Mouse (Mus musculus) midbrain, postnatal 0 days (tissue): ENCODE measurements at regions not wholly inside any gene's neighbourhood (a gene's known extent, or its start where the extent isn't known, plus 50 kb on each side); places are given as distances from the start of the nearest gene placed in this dataset.

Experiments
- ATAC-seq: fragments of 200-750 bp; cut with Nextera tagmentation; 2 replicates; pipeline ENCODE4 v1.8.0; 2017; ENCODE audit warnings: moderate number of reproducible peaks, mild to moderate bottlenecking, moderate TSS enrichment, moderate library complexity; ENCODE audit not compliant: low FRiP score
- DNase-seq: peaks from one replicate; pipeline ENCODE4 v3.0.0-alpha.2; 2015; ENCODE audit warnings: low spot score
- H3K27ac ChIP-seq: fragments of 300-500 bp; sonication (generic); 2 replicates; pipeline ENCODE4 v1.5.1; 2014; ENCODE audit warnings: low read depth, mild to moderate bottlenecking, low read length, mixed read lengths
- H3K27me3 ChIP-seq: fragments of 300-500 bp; sonication (generic); 2 replicates; pipeline ENCODE4 v1.6.1; 2014; ENCODE audit warnings: low read length, control low read depth, mixed read lengths; ENCODE audit not compliant: insufficient read depth
- H3K36me3 ChIP-seq: fragments of 300-500 bp; sonication (generic); 2 replicates; pipeline ENCODE4 v1.6.1; 2014; ENCODE audit warnings: low read length, control low read depth, mixed read lengths; ENCODE audit not compliant: insufficient read depth
- H3K4me1 ChIP-seq: fragments of 300-500 bp; sonication (generic); 2 replicates; pipeline ENCODE4 v1.6.1; 2014; ENCODE audit warnings: mild to moderate bottlenecking, control low read depth, antibody characterized with exemption, low read length, mixed read lengths; ENCODE audit not compliant: insufficient read depth
- H3K4me2 ChIP-seq: fragments of 300-500 bp; sonication (generic); 2 replicates; pipeline ENCODE4 v1.6.1; 2014; ENCODE audit warnings: low read depth, mild to moderate bottlenecking, low read length, mixed read lengths; ENCODE audit not compliant: poor library complexity, severe bottlenecking
- H3K4me3 ChIP-seq: fragments of 300-500 bp; sonication (generic); 2 replicates; pipeline ENCODE4 v1.5.1; 2014; ENCODE audit warnings: low read depth, mild to moderate bottlenecking, low read length, moderate library complexity
- H3K9ac ChIP-seq: fragments of 300-500 bp; sonication (generic); replicated peaks from 2 replicates; pipeline ENCODE4 v1.6.1; 2014; ENCODE audit warnings: mild to moderate bottlenecking, low read length, moderate library complexity, mixed read lengths; ENCODE audit not compliant: poor library complexity, severe bottlenecking
- H3K9me3 ChIP-seq: fragments of 300-500 bp; sonication (generic); 2 replicates; pipeline ENCODE4 v1.6.1; 2016; ENCODE audit warnings: low read length, control low read depth
- CTCF ChIP-seq: IDR thresholded peaks from 2 replicates; pipeline ENCODE4 v1.5.1; 2016; ENCODE audit warnings: antibody characterized with exemption, mild to moderate bottlenecking
- WGBS: fragments of 180-500 bp; shearing (Covaris S2); extraction: QIAGEN DNeasy Blood & Tissue Kit; methylation state at CpG from one replicate; pipeline ENCODE4 v1.1.7; 2014; 5-methylcytosine and 5-hydroxymethylcytosine counted together

DNA sequence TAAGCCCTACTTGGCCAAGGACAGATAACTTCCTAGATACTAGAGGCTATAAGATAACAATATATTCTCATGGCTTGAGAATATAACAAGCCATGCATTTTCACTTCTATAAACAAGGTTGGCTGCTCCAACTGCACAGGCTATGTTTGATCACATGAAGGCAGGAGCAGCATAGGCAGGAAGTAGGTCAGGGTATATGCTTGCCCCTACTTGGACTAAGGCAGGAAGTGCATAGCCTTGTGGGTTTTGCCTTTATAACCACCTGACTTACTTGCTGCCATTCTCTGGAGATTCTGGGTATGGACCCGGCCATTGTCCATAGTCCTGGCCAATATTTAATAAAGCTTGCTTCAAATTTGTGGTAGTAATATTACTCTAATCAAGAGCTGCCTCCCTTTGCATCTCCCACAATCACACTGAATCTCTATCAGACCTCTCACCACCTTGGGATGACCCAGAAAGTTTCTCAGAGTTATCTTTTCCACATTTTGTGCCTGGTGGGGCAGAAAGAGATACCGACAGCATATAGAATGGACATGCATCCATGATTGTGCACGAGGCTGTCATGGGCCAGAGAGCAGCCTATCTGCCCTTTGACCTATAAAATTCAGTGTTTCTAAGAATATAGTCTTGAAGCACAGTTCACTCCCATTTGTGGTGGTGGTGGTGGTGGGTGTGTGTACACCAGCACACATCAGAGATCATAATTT lies 193.7 kb upstream of the Klf3 start:
- Histone ChIP-seq H3K27me3 (no peaks in the 10 kb centered on the region), H3K4me2 (no peak overlapping the region), H3K9me3 (no peaks in the 10 kb centered on the region), H3K4me1 (no peaks in the 10 kb centered on the region), H3K27ac (no peak overlapping the region), H3K36me3 (no peaks in the 10 kb centered on the region), H3K9ac (no peak overlapping the region), H3K4me3 (no peak overlapping the region)
- DNase-seq = no peak
- 71% methylated on average over 3 of the region's 3 CpGs for WGBS
- no peak for ATAC-seq
- no peak for TF ChIP-seq CTCF

DNA sequence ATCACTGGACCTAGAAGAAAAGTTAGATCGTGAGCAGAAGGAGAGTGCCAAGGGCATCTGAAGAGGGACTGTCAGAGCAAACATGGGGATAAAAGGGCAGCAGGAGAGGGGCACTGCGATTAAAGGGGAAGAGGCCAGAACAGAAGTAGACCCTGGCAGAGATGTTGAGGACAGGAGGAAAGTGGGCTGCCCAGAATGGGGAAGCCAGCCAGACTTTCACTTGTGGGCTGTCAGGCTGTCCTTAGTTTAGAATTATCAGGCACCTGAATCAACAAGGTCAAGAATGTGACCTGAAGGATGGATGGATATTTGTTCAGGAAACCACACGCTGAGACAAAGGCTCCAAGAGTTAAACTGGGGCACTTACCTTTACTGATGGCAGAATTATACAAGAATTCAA lies 193.0 kb upstream of the Klf3 start:
- no peaks in the 10 kb centered on the region for H3K36me3 ChIP-seq
- no peak overlapping the region for H3K27ac ChIP-seq
- ATAC-seq = no peak
- no peaks in the 10 kb centered on the region for H3K27me3 ChIP-seq
- H3K4me2 ChIP-seq = no peak overlapping the region
- WGBS = 15% methylated on average over 3 of the region's 3 CpGs
- no peak overlapping the region for H3K9ac ChIP-seq
- H3K4me3 ChIP-seq = no peak overlapping the region
- no peaks in the 10 kb centered on the region for H3K4me1 ChIP-seq
- H3K9me3 ChIP-seq = no peaks in the 10 kb centered on the region
- DNase-seq = no peak
- TF ChIP-seq CTCF = no peak

DNA sequence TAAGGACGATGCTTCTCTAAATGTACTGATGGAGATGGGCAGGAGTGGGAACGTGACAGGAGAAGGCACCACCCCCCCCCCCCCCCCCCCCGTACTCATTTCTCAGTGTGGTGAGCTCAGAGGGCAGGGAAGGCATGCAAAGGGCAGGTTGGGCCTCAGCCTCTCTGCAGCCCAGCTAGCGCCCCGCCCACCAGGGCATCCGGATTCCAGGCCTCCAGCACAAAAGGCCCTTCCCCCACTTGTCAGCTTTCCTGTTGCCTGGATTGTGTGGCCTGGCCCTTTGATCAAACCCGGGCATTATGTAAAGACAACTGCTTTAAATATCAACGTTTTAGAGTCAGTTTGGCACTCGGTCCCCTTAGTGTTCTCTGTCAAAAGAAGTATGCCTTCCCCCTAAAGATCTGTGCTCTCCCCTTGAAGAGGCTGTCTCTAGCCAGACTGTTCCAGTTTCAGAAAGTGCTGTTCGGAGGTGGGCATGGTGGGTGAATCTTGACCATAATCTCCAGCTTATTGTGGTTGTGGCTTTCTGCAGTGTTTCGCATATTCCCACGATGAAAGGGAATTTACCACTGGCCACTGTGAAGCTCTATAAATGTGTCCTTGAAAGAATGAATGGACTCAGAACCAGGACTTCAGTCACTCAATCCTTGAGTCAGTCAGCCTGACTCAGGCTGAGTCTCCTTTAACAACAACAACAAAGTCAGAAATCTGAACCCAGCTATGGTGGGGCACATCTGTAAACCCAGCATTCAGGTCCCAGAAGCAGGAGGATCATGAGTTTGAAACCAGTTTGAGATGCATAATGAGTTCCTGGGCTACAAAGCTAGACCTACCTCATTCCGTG lies 192.4 kb upstream of the Klf3 start:
- no peak overlapping the region for H3K4me2 ChIP-seq
- DNase-seq (peak; percentile 11), ATAC-seq (0 out of 2 replicates have a peak, but pooled peaks have one; percentile 56)
- no peak overlapping the region for H3K4me3 ChIP-seq
- no peak overlapping the region for H3K27ac ChIP-seq
- no peaks in the 10 kb centered on the region for H3K9me3 ChIP-seq
- no peak for TF ChIP-seq CTCF
- H3K27me3 ChIP-seq = no peaks in the 10 kb centered on the region
- WGBS = 13% methylated on average over 12 of the region's 13 CpGs
- no peaks in the 10 kb centered on the region for H3K36me3 ChIP-seq
- H3K4me1 ChIP-seq = no peaks in the 10 kb centered on the region
- no peak overlapping the region for H3K9ac ChIP-seq

DNA sequence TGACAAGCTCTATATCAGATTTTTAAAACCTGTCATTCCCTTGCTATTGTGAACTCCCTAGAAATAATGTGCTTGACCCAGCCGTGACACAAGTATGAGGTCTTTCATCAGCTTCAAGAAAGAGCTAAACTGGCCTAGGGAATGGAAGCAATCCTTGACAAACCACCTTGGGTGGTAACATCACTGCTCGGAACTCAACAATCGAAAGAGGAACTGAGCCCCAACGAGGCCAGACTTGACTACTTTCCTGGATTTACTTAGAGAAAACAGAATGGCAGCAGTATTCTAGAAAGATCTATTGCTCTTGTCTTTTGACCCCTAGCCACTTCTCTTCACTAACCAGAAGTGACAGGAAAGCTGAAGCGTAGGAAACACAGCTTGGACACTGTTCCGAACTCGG lies 191.2 kb upstream of the Klf3 start:
- no peak overlapping the region for H3K4me3 ChIP-seq
- 89% methylated on average over 7 of the region's 7 CpGs for WGBS
- H3K9me3 ChIP-seq = no peaks in the 10 kb centered on the region
- H3K4me1 ChIP-seq = no peaks in the 10 kb centered on the region; the same call in 1 of the 2 replicates
- no peaks in the 10 kb centered on the region for H3K27me3 ChIP-seq
- H3K36me3 ChIP-seq = no peaks in the 10 kb centered on the region
- no peak overlapping the region for H3K27ac ChIP-seq
- ATAC-seq = no peak
- no peak overlapping the region for H3K9ac ChIP-seq
- no peak overlapping the region for H3K4me2 ChIP-seq
- TF ChIP-seq CTCF = no peak
- no peak for DNase-seq

DNA sequence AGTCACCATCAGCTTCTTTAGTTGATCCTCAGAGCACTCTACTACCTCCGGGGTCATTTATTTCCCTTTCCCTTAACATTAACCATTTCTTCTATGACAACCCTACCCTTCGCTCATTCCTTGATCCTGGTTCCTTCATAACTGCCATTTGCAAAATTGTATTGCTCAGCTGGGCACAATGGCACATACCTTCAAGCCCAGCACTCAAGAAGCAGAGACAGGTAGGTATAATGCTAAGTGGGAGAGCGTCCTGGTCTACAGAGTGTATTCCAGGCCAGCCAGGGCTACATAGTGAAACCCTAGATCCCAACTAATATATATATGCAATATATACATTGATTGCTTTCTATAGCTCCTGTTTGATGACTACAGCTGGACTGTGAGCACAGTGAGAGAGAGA lies 189.5 kb upstream of the Klf3 start:
- no peaks in the 10 kb centered on the region for H3K36me3 ChIP-seq
- no peaks in the 10 kb centered on the region for H3K9me3 ChIP-seq
- ATAC-seq (no peak), DNase-seq (no peak)
- no peak overlapping the region for H3K9ac ChIP-seq
- no peak overlapping the region for H3K4me2 ChIP-seq
- TF ChIP-seq CTCF = no peak
- no peak overlapping the region for H3K27ac ChIP-seq
- H3K4me1 ChIP-seq = no peaks in the 10 kb centered on the region; the same call in 1 of the 2 replicates
- no peak overlapping the region for H3K4me3 ChIP-seq
- WGBS = 97% methylated on average over 3 of the region's 3 CpGs
- H3K27me3 ChIP-seq = no peaks in the 10 kb centered on the region

DNA sequence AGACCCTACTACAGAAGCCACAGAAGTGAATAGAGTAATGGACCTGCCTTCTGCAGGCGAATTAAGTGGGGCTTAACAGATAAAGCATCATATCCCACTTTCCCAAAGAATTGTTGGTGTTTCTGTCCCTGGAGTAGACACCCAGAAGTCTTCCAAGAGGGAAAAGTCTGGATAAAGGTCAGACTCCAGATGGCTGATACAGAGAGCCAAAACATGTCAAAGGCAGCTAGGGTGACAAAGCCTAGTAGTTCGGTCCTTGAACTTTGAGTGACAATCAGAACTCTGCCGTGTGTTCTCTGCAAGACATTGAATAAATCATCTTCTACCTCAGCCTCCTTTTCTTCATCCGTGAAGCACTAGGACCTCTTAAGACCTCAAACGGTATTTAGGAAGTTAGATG lies 185.1 kb upstream of the Klf3 start:
- Histone ChIP-seq H3K27me3 (no peaks in the 10 kb centered on the region), H3K4me2 (no peak overlapping the region), H3K9ac (no peak overlapping the region), H3K36me3 (no peaks in the 10 kb centered on the region), H3K9me3 (no peaks in the 10 kb centered on the region), H3K27ac (no peak overlapping the region), H3K4me3 (no peak overlapping the region), H3K4me1 (no peaks in the 10 kb centered on the region; the same call in 1 of the 2 replicates)
- DNase-seq (no peak), ATAC-seq (no peak)
- WGBS = 81% methylated on average over 5 of the region's 5 CpGs
- TF ChIP-seq CTCF = no peak
